Mouse (Mus musculus): ENCODE measurements around the gene Lef1.

- TF ChIP-seq E2F4 (IDR thresholded peaks at IDR 0.05; ENCODE audit: insufficient read depth), result no peak
- TF ChIP-seq MYOD1 (IDR thresholded peaks at IDR 0.05; ENCODE audit: control insufficient read depth in 1 of 3, insufficient read length in 2 of 3, low read depth in 2 of 3), result no peak
Observed at GRCm38 (mm10) chr3:131254991-131255390, 144.7 kb downstream of the Lef1 start.
